Mouse (Mus musculus) adrenal gland, postnatal 14 days (tissue): ENCODE results near the gene Ptcra. TPM values are rescaled to one million over a fixed set of nuclear protein-coding genes. Genes with fewer than 3 reads are reported as not detected.
A peak's percentile ranks its signal among the peaks of the same experiment; 100 is the strongest.
"Not testable (repeated sequence)": the region's sequence is repeated elsewhere in the genome, so short reads cannot be mapped to it uniquely, and the experiment has no call there.

Source experiments
- DNase-seq: peaks from one replicate; pipeline ENCODE4 v3.0.0; 2021; ENCODE audit warnings: mixed read lengths
- long read RNA-seq, 2 experiments: library from polyadenylated mRNA; stranded (forward); transcript quantifications; one replicate each; pipeline ENCODE4 v2.0.0; 2021
- total RNA-seq: library from RNA; stranded (reverse); gene quantifications from 2 replicates; pipeline ENCODE4 v1.2.3, GENCODE M21; 2021

Ptcra gene
- 0.33 TPM in 1 of 2 replicates, not detected in the other for total RNA-seq
- long read RNA-seq, experiment 1, partial matches to known transcripts: 0 of 3 reads
- long read RNA-seq, experiment 1, other reads (novel, unspliced or antisense): 1 of 3 reads
- long read RNA-seq, experiment 2: 0 reads

DNA sequence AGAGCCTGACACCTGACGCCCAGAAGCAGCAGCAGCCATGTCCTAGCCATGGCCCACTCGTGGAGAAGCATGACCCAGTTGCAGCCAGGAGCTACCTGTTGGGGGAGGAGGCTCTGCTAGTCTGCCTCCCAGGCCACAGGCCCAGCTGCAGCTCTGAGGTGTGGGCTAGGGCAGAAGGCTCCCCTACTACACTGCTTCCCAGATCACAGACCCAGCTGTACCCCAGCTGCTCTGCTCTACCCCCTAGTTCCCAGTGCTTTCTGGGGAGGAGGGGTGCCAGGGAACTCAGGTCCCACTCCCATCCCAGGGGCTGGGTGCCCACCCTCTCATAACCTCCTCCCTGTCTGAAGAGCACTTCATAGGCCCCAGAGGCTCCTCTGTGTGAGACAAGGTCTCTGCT lies at the start of gene Ptcra:
Ptcra (minus strand) TSS at position 169 of the 400 bp plus-strand sequence.
- DNase-seq: no peak

DNA sequence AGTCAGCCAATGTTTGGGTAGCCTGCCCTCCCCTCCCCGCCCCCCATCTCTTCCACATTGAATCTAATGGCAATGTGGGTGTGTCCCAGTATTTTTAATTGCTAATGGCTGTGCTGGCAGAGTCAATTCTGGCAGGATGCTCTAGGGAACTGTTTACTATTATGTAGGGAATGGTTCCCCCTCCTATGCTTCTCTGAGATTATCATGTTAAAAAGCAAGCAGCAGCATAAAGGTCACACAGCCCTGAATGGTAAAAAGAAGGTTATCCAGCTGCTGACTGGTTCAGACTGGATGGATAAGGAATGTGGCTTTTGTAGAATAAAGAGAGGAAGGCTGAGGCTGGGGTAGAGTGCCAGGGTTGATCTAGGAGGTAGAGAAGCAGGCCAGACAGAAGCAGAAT lies 48.9 kb upstream of the Ptcra start:
- DNase-seq: no peak

DNA sequence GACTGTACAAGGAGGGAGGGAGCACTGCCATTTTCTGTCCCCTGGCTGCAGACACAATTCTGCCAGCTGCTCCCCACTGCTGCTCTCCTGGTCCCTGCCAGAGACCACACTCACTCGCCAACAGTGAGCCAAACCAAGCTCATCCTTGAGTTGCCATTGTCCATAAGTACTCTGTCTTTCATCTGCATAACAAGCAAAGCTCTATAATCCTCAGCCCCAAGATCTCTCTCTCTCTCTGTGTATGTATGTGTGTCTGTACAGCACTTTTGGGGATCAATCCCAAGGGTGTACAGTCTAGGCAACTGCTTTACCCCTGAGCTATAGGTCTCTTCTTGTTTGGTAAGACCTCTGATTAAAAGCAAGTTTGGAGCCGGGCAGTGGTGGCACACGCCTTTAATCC lies 47.2 kb upstream of the Ptcra start:
- no peak for DNase-seq

DNA sequence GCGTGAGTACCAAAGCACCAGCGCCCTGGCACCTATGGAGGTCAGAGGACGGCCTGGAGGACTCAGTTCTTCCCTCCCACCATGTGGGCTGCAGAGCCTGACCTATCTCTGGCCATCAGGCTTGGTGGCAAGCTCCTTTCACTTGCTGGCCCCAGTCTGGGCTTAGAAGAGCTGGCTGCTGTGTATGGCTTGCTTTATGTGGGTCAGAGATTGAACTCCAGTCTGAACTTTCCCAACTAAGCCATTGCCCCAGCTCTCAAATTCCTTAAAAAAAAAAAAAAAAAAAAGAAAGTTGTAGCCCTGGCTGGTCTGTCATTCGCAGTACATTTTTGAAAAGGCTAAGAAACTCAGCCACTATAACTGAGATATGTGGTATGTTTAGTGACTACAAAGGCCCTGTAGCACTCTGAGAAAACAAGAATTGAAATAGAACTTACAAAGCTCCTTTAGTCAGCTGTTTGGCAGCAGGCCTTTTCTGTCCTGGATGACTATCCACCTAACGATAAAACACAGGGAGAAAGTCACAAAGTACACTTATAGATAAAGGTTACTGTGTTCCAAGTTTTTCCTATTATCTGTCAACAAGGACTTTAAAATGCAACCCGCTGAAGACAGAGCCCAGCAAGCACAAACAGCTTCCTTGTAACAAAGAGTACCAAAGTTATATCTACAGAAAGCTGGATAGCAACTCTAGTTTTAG lies 45.8 kb upstream of the Ptcra start:
- DNase-seq: peak; percentile 25

DNA sequence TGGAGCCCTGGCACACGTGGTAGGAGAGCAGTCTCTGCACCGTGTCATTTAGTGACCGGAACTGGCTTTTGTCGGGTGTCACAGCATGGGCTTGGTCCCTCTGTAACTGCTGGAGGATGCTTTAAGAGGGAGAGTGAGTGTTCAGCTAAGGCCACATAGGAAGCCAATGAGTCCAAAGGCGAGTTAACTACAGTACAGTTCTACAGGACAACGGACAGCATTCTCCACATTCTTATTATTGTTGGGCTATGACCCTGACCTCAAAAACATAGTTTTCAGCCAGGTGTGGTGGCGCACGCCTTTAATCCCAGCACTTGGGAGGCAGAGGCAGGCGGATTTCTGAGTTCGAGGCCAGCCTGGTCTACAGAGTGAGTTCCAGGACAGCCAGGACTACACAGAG lies 44.9 kb upstream of the Ptcra start:
- DNase-seq: no peak

DNA sequence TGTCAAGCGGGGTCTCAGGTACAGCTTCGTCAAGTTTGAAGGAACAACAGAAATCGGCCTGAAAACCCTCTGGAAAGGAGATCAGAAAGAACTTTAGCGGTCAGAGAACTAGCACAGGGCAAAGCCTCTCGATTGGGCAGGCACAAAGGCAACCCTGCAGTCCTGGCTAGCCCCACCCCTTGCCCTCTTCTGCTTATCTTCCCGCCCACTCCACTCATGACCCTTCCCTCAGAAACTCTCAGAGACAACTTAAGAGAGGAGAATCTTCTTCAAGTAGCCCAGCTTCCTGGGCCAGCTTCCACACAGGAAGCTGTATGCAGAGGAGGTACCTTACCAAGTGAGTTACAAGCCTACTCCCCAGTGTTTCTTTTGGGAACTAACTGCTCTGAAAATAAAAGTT lies 38.2 kb upstream of the Ptcra start:
- DNase-seq: no peak

DNA sequence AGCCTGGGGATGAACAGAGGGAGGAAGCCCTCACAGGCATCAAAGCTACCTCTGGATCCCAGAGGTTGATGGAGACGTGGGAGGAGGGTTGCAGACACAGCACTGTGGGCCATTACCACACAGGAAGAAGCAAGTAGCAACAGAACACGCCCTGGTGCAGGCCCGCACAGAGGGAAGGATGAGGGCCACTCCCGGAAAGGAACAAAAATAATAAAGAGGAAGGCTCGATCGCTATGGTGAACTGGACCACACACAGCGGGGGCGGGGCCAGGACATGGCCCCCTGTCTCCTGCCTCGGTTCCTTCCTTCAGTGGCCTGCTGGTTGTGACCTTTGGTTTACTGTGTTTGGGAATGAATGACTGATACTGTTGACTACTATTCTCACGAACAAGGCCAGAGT lies 36.2 kb upstream of the Ptcra start:
- no peak for DNase-seq

DNA sequence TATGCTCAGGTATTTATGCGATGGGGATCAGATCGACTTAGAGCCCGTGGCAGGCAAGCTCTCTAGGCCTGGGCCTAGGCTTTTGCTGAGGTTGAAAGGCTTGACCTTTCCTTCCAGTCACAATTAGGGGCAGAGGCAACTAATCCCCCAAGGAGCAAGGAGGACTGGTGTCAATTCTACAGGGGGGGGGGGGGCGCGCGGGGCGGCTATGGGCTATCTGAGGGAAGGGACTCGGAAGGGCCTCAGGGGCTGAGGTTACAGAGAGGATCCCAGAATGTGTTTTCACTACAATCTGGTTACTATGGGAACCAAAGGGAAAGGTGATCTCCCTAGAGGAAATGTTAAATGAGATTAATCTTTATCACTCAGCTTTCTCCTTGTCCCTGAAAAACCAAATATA lies 33.9 kb upstream of the Ptcra start:
- DNase-seq: no peak

DNA sequence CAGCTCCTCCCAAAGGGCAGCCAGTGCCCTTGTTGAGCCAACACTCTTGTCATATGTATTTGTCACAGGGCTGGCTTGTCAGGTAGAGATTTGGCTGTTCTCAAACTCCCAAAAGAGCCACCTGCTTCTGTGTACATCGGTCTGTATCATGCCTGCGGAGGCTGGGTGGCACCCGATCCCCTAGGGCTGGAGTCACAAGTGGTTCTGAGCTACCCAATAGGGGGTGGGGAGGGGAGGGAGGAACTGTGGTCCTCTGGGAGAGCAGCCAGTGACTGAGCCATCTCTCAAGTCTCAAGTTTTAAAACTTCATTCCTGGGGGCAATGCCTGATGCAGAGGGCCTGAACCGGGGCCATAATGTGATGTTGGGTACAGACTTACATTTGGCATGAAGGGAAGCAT lies 33.2 kb upstream of the Ptcra start:
- DNase-seq: no peak

DNA sequence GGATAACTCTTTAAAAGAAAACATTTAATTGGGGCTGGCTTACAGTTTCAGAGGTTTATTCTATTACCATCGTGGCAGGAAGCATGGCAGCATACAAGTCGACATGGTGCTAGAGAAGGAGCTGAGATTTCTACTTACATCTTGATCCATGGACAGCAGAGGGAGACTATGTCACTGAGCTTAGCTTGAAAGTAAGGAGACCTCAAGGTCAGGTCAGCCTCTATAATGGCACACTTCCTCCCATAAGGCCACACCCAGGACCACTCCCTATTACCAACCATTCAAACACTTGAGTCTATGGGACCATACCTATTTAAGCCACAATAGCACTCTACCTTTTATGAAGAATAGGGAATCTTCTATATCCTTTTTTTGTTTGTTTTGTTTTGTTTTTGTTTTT lies 29.5 kb upstream of the Ptcra start:
- DNase-seq: no peak

DNA sequence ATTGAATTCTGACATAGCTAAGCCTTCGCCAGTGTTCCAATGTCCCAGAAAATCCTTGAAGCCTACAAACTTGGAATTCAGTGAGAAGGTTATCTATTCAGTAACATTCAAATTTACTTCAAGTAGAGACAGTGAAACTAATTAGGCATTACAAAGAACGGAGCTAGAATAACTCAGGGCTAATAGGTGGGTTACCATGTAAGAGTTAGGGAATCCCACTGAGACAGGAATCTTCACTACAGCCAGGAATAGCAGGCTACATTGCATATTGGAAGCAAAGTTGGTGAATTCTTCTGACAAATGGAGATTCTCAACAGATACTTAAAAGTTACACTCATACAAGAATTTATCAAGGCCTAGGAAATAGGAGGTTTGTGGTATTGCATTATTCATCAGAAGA lies 24.5 kb upstream of the Ptcra start:
- DNase-seq: not testable (repeated sequence)

DNA sequence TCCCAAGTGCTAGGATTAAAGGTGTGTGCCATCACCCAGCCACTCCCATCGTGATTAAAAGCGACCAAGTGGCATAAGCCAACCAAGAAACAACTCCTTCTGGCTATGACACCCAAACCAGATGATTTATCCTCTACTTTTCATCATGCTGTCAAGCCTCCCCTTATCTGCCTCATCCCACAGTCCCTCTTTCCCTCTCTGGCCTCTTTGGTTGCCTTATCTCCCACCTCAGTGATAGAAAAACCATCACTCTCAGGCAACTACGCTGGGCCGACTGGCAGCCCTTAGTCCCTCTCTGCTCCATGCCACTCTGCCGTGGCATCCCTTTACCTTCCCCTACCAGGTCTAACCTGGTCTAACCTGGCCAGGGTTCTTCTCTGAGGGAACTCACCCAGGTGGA lies 23.4 kb upstream of the Ptcra start:
- no peak for DNase-seq

DNA sequence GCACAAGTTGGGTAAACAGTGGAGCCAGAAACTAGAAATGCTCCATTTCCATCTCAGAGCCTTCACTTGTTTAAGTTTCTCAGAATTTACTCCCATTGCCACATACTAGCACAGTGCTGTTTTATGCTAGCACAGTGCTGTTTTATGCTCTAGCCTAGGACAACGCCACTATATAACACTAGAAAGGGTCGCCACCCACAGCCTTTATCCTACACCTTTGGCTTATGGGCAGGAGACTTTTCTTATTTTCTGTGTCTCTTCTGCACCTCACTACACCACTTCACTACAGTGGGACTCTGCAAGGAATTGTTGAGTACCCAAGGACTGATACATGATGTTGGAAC lies 19.7 kb upstream of the Ptcra start:
- DNase-seq: no peak

DNA sequence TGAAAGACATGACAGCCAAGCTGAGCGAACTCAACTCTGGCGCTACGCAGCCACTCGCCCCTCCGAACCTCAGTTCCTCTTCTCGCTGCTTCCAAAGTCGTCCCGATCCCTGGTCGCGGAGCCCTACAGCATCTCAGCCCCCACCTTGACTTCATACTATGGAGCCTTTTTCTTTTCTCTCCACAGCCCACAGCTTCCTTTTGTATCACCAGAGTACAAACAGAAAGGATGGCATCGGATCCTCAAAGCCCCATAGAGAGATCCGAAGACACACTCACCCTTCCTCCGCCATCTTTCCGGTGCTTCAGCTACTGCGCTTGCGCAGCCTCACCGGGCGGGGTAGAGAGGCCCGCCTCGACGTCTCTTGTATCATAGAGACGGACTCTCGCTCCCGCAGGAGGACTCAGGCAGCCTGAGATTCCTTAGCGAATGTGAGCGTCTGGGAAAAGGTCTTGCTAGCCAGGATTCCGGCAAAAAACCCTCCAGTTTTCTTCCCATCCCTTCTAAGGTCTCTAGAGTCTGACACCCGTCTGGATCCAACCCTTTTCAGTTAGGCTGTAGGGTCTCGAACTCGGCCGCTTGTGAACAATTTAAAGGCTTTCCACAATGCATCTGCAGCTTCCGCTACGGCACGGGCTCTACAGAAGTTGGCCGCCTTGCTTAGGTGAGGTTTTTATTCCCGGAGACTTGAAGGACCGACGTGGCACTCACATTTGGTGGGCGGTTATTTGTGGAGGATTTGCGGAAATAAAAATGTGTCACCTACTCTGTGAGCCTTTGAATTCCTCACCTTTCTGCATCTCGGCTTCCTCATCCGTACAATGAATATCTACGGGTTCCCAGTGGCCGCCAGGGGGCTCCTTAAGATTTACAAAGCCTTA lies 19.1 kb upstream of the Ptcra start, which contains the start of gene Rpl7l1:
Rpl7l1 (minus strand) TSS at position 332 of the 881 bp plus-strand sequence.
- DNase-seq: peak; percentile 95

DNA sequence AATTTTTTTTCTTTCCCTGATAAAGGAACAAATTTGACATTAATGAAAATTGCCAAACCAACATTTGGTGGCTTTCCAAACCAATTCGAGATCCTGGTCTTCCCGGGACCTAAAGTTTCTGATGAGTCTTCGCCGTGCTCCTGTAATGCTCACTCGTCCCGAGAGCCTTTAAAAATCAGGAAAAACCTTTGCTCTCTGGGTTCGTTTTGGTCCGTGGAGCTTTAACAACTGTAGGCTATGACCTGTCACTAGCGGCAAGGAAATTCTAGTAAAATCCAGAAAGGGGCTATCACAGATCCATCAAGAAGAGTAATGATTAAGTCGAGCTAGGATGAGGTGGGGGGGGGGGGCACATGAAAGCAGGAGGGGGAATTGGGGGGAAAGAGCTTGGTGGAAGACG lies 18.4 kb upstream of the Ptcra start:
- DNase-seq: no peak

DNA sequence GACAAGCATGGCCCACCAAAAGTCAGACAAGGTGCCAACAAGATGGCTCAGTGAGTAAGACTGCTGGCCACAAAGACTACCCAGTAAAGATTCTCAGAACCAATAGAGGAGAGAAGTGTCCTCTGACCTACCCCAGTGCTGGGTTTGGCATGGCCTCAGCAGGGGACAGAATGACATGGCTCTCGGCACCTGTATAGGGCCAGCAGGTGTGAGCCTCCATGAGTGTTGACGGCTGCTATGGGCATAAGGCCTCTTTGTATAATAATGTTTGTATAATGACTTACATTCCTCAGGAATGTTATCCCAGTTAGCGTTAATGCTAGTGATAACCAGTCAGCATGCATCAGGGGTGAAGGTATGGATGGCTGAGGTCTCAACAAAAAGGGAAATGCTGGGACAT lies 12.6 kb upstream of the Ptcra start:
- DNase-seq: no peak

DNA sequence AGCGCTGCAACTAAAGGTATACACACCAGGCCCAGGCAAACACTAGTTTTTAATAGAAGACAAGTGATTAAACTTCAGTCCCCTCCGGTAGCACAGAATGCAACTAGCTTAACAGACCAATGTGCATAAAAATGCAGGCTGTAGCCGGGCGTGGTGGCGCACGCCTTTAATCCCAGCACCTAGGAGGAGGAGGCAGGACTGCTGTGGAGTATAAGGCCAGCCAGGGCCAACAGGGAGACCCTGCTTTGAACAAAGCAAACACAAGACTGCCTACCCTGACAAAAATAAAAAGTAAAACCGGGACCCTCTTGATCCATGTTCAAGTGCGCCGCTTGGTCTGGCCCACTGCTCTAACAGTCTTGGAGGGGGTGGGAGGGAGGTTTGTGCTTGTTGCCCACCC lies 11.6 kb upstream of the Ptcra start:
- DNase-seq: no peak

DNA sequence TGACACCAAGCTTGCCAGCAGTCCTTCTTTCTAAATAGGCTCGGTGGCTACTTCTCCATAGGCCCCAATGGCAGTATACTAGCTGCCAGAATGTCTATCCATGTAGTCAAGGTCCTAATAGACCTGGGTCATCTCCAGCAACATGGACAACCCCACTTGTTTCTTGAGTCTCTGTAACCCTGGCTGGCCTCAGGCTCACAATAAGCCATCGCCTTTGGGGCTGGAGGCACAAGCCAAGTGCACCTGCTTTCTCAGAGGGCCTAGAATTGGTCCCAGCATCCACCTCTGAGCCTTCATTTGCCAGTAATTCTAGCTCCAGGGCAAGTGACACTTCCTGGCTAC lies 10.6 kb upstream of the Ptcra start:
- DNase-seq: peak; percentile 19

DNA sequence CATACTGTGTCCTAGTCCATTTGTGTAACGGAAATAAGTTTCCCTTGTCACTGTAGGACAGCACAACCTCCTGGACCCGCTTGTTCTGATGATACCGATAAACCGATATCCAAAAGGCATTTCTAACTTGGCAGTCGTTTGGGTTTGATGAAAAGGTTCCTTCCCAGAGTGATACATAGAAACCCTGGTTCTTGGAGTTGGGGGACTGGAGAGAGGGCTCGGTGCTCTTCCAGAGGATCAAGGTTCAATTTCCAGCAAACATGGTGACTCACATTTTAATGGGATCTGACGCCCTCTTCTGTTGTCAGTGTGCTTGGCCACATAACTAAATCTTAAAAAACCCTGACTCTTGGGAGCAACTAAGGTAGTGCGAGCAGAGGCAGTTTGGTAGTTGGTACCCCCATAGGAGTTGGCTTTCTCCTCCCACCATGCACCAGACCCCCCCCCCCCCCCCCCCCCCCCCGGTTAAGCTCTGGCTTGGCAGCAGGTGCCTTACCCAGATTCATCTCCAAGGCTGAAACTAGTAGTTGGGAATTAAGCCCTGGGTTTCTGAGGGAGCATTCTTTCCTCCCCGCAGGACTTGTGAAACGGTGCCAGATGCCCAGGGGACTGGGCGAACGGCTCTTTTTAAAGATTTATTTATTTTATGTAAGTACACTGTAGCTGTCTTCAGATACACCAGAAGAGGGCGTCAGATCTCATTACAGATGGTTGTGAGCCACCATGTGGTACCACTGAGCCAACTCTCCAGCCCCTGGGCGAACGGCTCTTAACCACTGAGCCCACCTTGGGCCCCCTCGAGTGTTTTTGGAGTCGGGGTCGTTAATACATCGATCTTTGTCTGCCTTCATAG lies 10.0 kb upstream of the Ptcra start:
- DNase-seq: peak; percentile 55

DNA sequence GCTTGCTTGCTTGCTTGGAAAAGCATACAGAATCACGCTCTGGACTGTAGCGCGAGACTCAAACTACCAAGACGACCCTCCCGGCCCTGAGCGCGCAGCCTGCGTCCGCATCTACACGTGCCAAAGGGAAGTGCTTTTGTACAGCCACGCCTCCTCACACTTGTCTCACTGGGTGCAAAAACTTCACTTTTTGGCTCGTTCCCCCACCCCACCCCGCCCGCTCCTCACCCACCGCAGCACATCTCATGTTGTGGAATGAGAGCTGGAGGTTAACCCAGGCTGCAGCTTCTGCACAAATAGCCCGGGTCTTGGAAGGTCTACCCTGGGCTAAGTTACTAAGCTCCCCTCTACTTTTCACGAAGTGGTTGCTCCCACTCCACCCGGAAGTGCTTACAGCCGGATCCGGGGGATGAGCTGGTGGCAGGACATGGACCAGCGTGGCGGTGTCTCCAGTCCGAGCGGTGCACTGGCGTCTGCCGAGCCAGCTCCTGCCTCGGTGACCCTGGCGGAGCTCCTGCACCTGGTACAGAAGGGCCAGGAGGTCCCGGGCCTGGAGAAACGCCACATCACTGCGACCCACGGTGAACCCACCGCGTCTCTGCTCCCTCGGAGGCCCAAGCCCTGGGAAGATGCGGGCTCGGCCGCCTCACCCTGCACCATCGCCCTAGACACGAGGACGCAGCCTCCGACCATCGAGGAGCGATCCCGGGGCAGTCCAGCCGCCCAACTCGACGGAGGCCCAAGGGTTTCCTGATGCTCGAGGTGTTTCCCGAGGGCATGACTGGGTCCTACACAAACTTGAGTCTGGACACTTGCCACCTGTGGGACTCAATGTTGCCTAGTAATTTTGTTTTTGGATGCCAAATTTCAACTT lies 9.1 kb upstream of the Ptcra start, which contains the start of gene 2310039H08Rik:
2310039H08Rik (plus strand) TSS at position 232 of the 874 bp plus-strand sequence.
- DNase-seq: peak; percentile 92

DNA sequence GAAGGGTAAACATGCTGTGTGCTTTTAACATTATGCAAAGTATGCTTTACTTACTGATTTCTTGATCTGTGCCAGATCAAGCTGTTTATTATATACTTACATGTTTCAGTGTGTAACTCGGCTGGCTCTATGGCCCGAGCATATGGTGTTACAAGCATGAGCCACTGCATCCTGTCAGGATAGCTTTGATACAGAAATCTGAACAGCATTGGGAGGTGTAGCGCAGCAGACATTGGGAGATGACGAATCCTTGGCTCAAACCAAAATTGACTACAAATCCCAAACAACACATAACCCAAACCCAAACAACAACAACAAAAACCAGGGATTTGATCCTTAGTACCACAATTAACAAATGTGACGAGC lies 8.5 kb upstream of the Ptcra start:
- DNase-seq: no peak

DNA sequence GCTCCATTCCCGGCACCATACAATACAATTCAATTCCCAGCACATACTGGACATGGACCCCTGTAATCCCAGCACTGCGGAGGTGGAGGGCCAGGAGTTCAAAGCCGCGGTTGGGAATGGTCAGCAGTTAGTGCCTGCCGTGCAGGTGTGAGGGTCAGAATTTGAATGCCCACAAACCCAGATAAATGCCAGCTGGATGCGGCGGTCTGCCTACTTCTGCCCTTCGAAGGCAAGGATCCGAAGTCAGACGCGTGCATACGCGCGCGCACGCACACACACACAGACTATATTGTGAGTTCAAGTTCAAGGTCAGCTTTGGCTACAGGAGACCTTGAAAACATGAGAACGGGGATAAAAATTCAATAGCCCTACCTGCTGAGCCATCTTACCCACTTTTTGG lies 8.1 kb upstream of the Ptcra start:
- no peak for DNase-seq
